Mouse (Mus musculus): Measurements from ENCODE around the gene Sowaha. TPM values are rescaled to one million over a fixed set of nuclear protein-coding genes. Genes with fewer than 3 reads are reported as not detected.

Sowaha gene
- polyA plus RNA-seq, 1 experiment from 2014 or later: 0.13 TPM

DNA sequence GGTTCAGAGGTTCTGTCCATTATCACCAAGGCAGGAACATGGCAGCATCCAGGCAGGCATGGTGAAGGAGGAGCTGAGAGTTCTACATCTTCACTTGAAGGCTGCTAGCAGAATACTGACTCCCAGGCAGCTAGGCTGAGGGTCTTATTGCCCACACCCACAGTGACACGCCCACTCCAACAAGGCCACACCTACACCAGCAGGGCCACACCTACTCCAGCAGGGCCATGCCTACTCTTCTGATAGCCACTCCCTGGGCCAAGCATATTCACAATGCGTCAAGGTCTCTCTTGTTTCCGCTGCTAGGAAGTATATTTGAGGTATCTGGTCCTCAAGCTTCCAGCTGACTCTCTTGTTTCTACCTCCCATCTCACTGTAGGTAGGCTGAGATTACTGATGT is 21.1 kb downstream of the Sowaha start:
- H3K27me3 ChIP-seq (ENCODE audit: low read depth, poor library complexity, severe bottlenecking): peaks cover 83% of the 10 kb centered on the region
- no peaks in the 10 kb centered on the region for H3K9me3 ChIP-seq (replicated peaks)

DNA sequence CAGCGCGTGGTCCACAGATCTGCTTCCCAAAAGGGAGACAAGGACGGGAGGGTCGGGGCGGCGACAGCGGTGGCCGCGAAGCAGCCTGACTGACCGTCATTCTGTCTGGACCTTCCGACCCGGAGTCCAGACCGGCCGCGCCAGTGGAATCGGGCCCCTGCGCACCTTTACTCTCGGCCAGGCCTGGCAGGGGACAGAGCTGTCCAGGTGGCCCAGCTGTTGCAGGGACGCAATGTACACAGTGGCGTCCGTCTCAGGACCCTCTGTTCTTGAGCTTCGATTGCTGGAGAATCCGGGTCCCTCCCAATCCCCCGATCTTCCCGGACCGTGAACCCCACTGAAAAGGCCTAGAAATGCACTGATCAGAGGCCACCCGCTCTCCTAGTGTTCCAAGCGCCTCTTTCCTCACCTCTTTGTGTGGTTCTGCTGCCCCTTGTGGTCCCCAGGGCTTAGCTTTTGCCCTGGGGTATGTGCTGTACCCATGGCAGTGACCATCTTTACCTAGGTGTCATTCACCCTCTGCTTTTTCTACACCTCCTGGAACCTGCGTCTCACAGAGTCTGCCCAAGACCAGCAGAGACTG is 22.6 kb downstream of the Sowaha start:
- Histone ChIP-seq H3K9me3 (replicated peaks) (no peaks in the 10 kb centered on the region), H3K36me3 (no peaks in the 10 kb centered on the region), H3K27ac (peak overlapping the region; percentile 84), H3K4me3 (peak overlapping the region; percentile 65), H3K27me3 (ENCODE audit: low read depth, poor library complexity, severe bottlenecking) (peaks cover 68% of the 10 kb centered on the region), H3K4me1 (peaks cover 13% of the 10 kb centered on the region)
- DNase-seq (ENCODE audit: low spot score): no peak
- WGBS: 3% methylated on average over 29 of the region's 29 CpGs

More for the DNA sequence above, 21.1 kb downstream of the Sowaha start:
- H3K4me1 ChIP-seq: peaks cover 23% of the 10 kb centered on the region
- H3K4me3 ChIP-seq: no peak overlapping the region
- 68% methylated on average over 3 of the region's 3 CpGs for WGBS
- no peak for DNase-seq (ENCODE audit: low spot score)
- H3K36me3 ChIP-seq: no peaks in the 10 kb centered on the region
- H3K27ac ChIP-seq: no peak overlapping the region

DNA sequence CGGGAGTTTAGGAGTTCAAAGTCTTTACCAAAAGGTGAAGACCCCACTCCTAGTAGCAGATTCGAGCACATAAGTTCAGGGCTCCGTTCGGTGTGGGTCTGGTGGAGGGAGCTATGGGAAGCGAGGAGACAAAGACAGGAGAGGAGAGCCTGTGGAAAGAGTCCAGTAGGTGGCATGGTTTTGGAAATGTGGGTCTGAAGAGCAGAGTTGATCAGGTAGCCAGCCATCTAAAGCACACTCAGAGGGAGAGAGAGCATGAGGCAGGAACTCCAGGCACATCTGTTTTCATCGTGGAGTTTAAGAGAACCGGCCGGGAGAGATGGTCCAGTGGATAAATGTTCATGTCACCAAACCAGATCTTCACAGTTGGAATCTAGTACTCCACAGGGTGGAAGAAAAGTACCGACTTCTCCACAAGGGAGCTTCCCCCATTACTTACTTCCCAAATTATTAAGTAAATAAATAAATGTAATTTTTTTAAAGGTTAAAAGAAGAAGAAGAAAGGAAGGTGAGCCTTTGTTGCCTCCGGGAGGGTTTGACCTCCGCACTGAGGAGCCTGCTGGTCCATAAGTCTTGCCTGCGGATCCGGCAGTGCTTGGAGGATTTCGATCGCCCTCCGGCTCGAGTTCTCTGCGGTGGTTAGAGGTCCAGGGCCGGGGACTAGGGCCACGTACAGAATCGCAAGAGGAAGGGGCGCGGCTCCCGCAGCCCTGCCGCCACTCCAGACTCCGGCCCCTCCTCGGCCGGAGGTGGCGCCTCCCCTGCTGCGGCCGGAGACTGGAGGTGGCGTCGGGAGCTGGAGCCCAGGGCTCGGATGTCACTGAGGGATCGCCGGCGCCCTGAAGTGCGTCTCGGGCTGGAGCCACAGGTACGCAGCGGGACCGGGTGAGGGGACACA is 23.4 kb downstream of the Sowaha start, which contains the start of the genes Gm10447 and Shroom1:
Gm10447 (minus strand) TSS at position 637 of the 898 bp plus-strand sequence.
Shroom1 (plus strand) TSS at position 732 of the 898 bp plus-strand sequence.
- H3K36me3 ChIP-seq: no peaks in the 10 kb centered on the region
- H3K4me3 ChIP-seq: peak within 1 kb of the TSS; percentile 65
- peaks cover 60% of the 10 kb centered on the region for H3K27me3 ChIP-seq (ENCODE audit: low read depth, poor library complexity, severe bottlenecking)
- no peaks in the 10 kb centered on the region for H3K9me3 ChIP-seq (replicated peaks)
- H3K27ac ChIP-seq: peak within 1 kb of the TSS; percentile 84
- 4% methylated on average over 42 of the region's 42 CpGs for WGBS
- peak; percentile 79 for DNase-seq (ENCODE audit: low spot score)
- peaks cover 13% of the 10 kb centered on the region for H3K4me1 ChIP-seq

DNA sequence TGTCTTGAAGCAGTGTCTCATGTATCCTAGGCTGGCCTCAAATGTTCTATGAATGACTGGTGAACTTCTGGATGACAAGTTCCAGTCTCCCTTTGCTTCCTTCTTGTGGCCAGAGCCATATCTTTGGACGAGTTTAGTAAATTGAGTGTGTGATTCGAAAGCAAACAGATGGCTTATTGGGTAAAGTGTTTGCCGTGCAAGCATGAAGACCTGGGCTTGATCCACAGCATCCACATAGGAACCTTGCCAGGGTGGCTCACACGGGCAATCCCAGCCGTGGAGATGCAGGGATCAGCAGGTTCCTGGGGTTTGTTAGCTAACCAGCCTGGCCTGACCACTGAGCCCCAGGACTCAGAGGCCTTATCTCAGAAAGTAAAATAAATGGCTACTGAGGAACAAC is 27.0 kb downstream of the Sowaha start:
- WGBS: 86% methylated on average over 5 of the region's 5 CpGs
- Histone ChIP-seq H3K4me3 (no peak overlapping the region), H3K4me1 (peaks cover 17% of the 10 kb centered on the region), H3K9me3 (replicated peaks) (no peaks in the 10 kb centered on the region), H3K27me3 (ENCODE audit: low read depth, poor library complexity, severe bottlenecking) (peaks cover 24% of the 10 kb centered on the region), H3K36me3 (no peaks in the 10 kb centered on the region), H3K27ac (no peak overlapping the region)
- DNase-seq (ENCODE audit: low spot score): no peak

DNA sequence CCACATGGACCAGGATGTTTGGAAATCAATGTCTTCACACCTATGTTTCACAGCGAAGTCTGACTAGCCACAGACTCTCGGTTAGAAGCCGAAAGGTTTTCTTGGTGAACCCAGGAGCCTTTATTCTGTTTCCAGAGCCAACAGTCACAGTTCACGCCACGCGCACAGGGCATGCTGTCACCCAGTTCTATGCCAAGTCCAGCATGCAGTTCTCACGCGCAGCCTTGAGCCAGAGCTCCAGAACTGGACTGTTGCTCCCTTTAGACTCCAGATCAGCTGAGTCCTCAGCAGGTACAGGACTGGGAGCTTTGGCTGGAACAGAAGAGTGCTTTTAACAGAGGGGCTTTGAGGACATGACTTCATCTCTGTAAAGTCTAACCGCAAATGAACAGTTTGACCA is 27.7 kb downstream of the Sowaha start:
- 96% methylated on average over 9 of the region's 9 CpGs for WGBS
- H3K4me1 ChIP-seq: peaks cover 15% of the 10 kb centered on the region
- H3K9me3 ChIP-seq (replicated peaks): no peaks in the 10 kb centered on the region
- no peak overlapping the region for H3K4me3 ChIP-seq
- H3K36me3 ChIP-seq: no peaks in the 10 kb centered on the region
- no peak for DNase-seq (ENCODE audit: low spot score)
- peaks cover 18% of the 10 kb centered on the region for H3K27me3 ChIP-seq (ENCODE audit: low read depth, poor library complexity, severe bottlenecking)
- no peak overlapping the region for H3K27ac ChIP-seq

DNA sequence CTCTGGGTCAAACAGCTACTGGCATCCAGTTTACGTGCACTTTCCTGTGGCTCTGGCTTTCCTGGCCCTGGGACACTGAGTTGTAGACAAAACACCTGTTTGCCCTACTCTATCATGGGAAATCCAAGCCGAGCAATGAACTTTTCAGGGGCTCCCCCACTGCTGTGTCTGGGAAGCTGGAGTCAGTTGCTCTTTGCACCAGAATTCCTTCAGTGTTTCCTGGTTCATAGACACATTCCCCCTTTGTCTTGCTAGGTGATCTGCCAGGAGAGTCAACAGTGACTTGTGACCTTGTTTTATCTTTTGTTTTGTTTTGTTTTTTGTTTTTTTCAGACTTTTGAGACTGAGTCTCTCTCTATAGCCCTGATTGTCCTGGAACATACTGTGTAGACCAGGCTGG is 28.7 kb downstream of the Sowaha start:
- H3K27me3 ChIP-seq (ENCODE audit: low read depth, poor library complexity, severe bottlenecking): peaks cover 13% of the 10 kb centered on the region
- DNase-seq (ENCODE audit: low spot score): no peak
- no peak overlapping the region for H3K4me3 ChIP-seq
- no peaks in the 10 kb centered on the region for H3K9me3 ChIP-seq (replicated peaks)
- WGBS: 74% methylated on average over 2 of the region's 2 CpGs
- H3K36me3 ChIP-seq: no peaks in the 10 kb centered on the region
- H3K4me1 ChIP-seq: peaks cover 5% of the 10 kb centered on the region; the same call in 1 of the 2 replicates
- H3K27ac ChIP-seq: no peak overlapping the region

DNA sequence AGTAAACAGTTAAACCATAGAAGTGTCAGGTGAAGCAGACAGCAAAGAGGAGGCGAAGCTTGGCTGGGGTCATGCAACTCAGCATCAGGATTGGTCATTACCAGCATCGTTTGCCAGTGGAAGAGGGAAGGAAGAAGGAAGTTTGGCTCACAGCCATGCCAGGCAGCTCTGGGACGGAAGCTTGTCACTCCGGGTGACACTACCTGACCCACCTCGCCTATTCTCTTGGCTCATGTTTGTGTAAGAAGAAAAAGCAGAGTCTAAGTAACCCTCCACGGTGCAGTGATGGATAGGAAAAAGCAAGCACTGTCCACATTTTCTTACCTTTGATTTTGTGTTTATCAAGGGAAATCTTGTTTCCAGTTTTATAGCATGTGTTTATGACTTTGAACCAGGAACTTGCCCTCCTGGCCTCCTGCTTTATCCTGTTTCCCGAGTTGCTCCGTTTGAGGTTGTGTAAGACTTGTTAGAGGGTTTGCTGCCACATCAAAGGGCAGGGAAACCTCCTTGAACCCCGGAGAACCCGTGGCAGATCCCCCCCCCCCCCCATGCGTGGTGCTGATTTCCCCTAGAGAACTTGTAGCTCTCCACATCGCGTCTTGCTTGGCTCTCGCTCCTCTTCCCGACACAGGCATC is 29.9 kb downstream of the Sowaha start:
- Histone ChIP-seq H3K27me3 (ENCODE audit: low read depth, poor library complexity, severe bottlenecking) (peaks cover 5% of the 10 kb centered on the region; the same call in 1 of the 2 replicates), H3K36me3 (no peaks in the 10 kb centered on the region), H3K4me3 (no peak overlapping the region), H3K4me1 (peaks cover 3% of the 10 kb centered on the region; the same call in 1 of the 2 replicates), H3K27ac (no peak overlapping the region), H3K9me3 (replicated peaks) (no peaks in the 10 kb centered on the region)
- no peak for DNase-seq (ENCODE audit: low spot score)
- 51% methylated on average over 15 of the region's 15 CpGs for WGBS

DNA sequence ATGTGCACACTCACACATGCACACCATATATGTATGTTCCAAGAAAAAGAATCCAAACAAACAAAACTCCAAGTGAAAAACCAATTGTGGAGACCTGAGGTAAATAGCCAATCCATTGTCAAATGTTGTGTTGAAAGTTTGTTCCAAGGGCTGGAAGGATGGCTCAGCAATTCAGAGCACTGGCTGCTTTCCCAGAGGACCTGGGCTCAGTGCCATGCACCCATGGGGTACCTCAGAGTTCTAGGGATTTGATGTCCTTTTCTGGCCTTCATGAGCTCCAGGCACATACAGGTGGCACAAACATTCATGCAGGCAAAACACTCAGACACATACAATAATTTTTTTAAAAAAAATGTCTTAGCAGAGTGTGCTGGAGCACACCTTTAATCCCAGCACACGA is 31.5 kb downstream of the Sowaha start:
- H3K9me3 ChIP-seq (replicated peaks): no peaks in the 10 kb centered on the region
- H3K27ac ChIP-seq: no peak overlapping the region
- H3K27me3 ChIP-seq (ENCODE audit: low read depth, poor library complexity, severe bottlenecking): no peaks in the 10 kb centered on the region
- no peak overlapping the region for H3K4me3 ChIP-seq
- H3K4me1 ChIP-seq: peaks cover 3% of the 10 kb centered on the region; the same call in 1 of the 2 replicates
- no peaks in the 10 kb centered on the region for H3K36me3 ChIP-seq
- WGBS: 94% methylated on average over 1 of the region's 1 CpGs
- DNase-seq (ENCODE audit: low spot score): no peak

DNA sequence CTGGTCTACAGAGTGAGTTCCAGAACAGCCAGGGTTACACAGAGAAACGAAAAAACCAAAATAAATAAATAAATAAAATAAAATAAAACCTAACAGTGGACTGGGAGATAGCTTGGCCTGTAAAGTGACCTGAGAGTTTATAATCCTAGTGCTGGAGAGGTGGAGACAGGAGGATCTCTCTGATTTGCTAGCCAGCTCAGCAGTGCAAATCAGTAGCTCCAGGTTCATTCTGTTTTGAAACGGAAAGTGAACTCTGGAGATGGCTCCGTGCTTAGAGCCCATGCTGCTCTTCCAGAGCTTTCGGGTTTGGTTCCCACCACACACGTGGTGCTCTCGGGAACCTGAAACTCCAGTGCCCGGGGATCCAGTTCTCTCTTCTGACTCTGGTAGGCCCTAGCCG is 32.1 kb downstream of the Sowaha start:
- Histone ChIP-seq H3K4me1 (peaks cover 3% of the 10 kb centered on the region; the same call in 1 of the 2 replicates), H3K27ac (no peak overlapping the region), H3K27me3 (ENCODE audit: low read depth, poor library complexity, severe bottlenecking) (no peaks in the 10 kb centered on the region), H3K9me3 (replicated peaks) (no peaks in the 10 kb centered on the region), H3K4me3 (no peak overlapping the region), H3K36me3 (no peaks in the 10 kb centered on the region)
- DNase-seq (ENCODE audit: low spot score): no peak
- WGBS: 89% methylated on average over 8 of the region's 8 CpGs

DNA sequence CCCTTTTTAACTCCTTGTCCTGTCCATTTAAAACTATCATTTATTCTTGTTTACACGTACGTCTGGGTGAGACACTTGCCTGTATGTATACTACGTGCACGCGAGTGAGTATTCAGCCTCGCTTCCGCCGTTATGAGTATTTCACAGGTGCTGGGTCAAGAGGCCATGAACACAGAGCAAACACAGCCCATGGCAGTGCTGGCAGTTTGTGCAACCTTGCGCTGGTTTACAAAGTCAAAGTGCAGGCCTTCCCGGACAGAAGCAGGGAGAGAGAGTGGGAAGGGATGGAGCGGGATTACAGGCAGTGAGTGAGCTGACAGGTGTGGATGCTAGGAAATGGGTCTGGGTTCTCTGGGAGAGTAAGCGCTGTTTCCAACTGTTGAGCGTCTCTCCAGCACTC is 33.9 kb downstream of the Sowaha start:
- DNase-seq (ENCODE audit: low spot score): no peak
- H3K4me1 ChIP-seq: peaks cover 1% of the 10 kb centered on the region; the same call in 1 of the 2 replicates
- 89% methylated on average over 13 of the region's 13 CpGs for WGBS
- no peaks in the 10 kb centered on the region for H3K27me3 ChIP-seq (ENCODE audit: low read depth, poor library complexity, severe bottlenecking)
- H3K4me3 ChIP-seq: no peak overlapping the region
- no peaks in the 10 kb centered on the region for H3K36me3 ChIP-seq
- H3K9me3 ChIP-seq (replicated peaks): no peaks in the 10 kb centered on the region
- H3K27ac ChIP-seq: no peak overlapping the region

DNA sequence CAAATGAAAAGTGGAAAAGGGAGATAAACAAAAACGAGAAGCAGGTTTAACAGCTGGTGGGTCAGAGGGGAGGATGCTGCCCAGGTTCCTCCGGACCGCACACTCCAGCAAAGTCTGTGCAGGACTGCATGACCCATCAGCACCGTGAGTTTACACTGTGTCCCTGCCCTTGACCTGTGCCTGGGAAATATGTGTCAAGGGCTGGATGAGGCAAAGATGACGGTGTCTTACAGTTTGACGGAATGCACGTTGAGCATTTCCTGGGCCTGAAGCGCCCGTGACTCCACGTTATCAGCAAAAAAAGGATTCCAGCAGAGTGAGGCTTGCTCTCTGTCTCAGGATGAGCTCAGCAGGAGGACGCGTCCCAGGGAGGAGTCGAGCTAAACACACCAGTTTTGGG is 34.5 kb downstream of the Sowaha start:
- H3K27ac ChIP-seq: no peak overlapping the region
- WGBS: 71% methylated on average over 13 of the region's 13 CpGs
- DNase-seq (ENCODE audit: low spot score): no peak
- H3K4me1 ChIP-seq: no peaks in the 10 kb centered on the region; the same call in 1 of the 2 replicates
- H3K9me3 ChIP-seq (replicated peaks): no peaks in the 10 kb centered on the region
- no peaks in the 10 kb centered on the region for H3K27me3 ChIP-seq (ENCODE audit: low read depth, poor library complexity, severe bottlenecking)
- no peaks in the 10 kb centered on the region for H3K36me3 ChIP-seq
- no peak overlapping the region for H3K4me3 ChIP-seq

DNA sequence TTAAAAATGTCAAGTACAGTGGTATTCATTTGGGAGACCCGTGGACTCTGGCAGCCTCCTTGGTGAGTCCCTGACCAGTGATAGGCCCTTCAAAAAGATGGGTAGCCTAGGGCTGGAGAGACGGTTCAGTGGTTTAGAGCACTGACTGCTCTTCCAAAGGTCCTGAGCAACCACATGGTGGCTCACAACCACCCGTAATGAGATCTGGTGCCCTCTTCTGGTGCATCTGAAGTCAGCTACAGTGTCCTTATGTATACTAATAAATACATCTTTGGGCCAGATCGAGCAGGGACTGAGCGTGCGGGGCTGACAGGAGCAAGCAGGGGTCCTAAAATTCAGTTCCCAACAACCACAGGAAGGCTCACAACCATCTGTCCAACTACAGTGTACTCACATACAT is 36.2 kb downstream of the Sowaha start:
- Histone ChIP-seq H3K27ac (no peak overlapping the region), H3K4me3 (no peak overlapping the region), H3K36me3 (no peaks in the 10 kb centered on the region), H3K9me3 (replicated peaks) (no peaks in the 10 kb centered on the region), H3K4me1 (no peaks in the 10 kb centered on the region), H3K27me3 (ENCODE audit: low read depth, poor library complexity, severe bottlenecking) (no peaks in the 10 kb centered on the region)
- 33% methylated on average over 6 of the region's 6 CpGs for WGBS
- no peak for DNase-seq (ENCODE audit: low spot score)

DNA sequence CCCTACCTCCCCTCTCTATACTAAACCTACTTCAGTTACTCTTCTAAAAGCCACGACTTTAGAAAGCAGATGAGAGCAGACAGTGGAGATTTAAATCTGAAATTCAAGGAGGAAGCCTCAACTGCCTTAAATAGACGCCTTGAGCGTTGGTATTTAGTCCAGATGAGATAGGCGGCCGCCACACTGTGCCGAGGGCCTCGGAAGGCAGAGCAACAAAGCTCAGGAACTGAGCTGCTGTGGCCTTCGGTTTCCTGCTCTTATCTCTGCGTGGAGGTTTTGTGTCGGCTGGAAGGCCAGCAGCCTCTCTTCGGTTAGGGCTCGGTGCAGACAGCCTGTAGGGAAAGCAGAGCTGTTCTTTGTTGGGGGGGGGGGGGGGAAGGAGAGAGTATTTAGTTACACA is 38.2 kb downstream of the Sowaha start:
- Histone ChIP-seq H3K4me1 (no peaks in the 10 kb centered on the region), H3K27ac (peak overlapping the region; percentile 31), H3K36me3 (no peaks in the 10 kb centered on the region), H3K27me3 (ENCODE audit: low read depth, poor library complexity, severe bottlenecking) (no peaks in the 10 kb centered on the region), H3K4me3 (no peak overlapping the region), H3K9me3 (replicated peaks) (no peaks in the 10 kb centered on the region)
- WGBS: 59% methylated on average over 12 of the region's 12 CpGs
- DNase-seq (ENCODE audit: low spot score): no peak
